Mouse (Mus musculus): Measurements from ENCODE around the gene Nrxn1.

The Nrxn1 gene

DNA sequence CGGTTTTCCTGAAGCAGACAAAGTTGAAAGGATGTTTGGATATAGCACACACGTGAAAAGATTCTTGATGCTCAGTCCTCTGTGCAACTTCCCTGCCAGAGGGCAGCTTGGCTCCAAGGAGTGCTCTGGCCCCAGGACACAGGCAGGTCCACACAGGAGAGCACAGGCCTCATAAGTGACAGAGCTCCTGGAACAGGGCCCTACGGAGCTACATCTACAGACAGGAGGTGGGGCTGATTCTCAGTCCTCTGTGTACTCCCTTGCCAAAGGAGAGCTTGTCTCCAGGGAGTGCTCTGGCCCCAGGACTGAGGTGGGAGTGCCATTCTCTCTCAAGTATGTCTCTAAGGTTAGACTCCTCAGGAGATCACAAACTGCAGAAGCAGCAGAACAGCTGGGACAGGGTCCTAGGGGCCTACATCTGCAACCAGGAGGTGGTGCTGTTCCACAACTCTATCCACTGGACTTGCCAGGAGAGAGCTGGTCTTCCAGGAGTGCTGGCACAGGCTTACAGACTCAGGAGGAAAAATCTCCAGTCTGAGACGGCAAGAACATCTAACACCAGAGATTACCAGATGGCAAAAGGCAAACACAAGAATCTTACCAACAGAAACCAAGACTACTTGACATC is 129.9 kb downstream of the Nrxn1 start:
- no peak for DNase-seq

DNA sequence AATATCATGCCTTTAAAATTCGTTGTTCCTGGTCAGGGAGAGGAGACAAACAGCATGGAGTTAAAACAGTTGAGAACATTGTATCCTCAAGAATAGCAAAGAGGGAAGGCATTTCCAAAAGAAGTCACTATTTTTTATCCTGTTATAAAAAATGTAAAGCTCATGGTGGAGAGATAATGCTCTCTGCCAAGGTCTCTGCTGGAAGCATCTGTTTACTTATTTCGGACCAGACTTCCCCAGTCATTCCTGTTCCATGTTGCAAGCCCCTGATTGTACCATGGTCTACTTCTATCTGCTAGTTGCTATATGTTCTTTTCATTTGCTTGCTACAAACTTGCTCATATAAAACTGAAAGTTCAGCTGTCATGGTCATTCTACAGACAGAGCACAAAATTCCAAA is 137.7 kb downstream of the Nrxn1 start:
- DNase-seq = no peak

GRCm38 (mm10) chr17:90934929-90935328 is 157.9 kb downstream of the Nrxn1 start:
- DNase-seq = no peak

DNA sequence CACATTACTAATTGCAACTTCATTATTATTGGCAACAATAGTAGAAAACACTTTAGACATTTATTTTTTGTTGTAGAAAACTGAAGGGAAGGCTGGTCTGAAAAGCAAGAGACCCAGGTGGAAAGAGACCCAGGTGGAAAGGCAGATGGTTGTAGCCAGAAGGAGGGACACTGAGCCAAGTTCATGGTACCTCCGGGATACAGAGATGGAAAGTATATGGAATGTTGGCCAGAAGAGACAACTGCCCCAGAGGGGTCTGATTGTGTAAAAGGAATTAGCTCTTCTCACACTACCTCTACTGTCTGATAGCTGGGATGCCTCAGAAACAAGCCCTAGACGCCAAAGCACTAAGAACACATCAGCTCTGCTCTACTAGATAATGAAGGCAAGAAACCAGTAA is 179.6 kb downstream of the Nrxn1 start:
- DNase-seq = no peak

DNA sequence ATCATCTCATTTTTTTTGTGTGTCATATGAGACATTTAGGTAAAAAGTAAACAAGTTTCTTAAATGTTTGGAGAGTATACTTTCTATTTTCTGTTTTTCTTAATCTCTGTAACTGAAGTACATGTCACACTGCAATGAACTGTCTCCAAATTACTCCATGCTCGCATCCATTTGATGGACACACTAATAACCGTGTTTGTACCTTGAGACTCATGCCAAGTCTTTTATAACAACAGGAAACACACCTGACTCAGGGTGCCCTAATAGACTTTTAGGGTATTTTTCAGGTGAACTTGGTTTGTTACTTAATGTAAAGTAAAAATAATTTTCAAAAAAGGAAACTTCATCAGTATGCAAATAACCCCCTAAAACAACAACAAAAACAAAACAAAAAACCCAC is 180.1 kb downstream of the Nrxn1 start:
- no peak for DNase-seq

DNA sequence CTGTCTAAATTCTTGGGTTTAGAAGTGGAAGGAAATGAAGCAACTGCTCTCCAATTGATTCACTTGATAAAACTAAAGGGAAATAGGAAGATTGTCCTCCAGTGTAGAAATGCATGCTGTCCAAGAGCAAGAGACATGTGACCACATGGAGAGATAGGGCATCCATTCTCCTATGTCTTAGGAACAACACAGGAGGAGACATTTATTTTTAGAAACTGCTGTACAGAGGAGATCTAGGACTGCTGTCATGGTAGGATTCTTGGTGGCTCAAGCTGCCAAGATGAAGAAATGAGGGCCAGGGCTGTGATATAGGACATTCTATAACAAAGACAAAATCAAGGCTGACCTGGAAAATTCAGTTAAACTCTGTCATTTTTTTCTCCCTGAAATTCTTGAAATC is 180.5 kb downstream of the Nrxn1 start:
- no peak for DNase-seq

DNA sequence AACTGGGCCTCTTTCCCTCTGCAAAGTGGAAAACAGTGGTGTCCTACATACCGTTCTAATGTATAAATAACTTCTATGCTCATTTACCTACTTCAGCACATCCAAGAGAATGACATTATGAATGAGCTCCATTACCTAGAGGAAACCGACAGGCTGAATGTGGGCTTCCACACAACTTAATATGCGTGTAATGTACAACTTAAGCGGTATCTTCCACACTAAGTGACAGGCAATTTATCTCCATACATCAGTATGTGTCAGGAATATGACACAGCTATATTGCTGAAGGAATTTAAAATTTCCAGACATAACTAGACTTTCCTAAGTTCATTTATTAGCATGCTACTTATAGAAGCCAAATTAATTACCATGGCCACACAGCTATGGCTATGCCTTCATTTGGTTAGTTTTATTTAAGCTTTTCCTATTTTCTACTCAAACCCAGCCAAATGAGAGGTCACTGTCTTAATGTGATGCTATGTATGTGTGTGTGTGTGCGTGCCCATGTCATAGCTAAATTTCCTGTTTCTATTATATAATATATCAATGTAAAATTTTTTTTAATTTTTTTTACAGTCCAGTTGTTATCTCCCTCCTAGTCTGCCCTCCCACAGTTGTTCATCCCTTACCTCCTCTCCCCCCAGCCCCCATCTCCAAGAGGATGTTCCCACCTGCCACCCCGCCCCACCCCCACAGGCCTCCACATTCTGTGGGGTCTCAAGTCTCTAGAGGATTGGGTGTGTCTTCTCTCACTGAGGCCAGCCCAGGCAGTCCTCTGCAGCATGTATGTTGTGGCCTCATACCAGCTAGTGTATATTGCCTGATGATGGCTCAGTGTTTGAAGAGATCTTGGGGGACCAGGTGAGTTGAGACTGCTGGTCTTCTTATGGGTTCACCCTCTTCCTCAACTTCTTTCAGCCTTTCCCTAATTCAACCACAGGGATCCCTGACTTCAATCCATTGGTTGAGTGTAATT is 186.5 kb downstream of the Nrxn1 start:
- DNase-seq = no peak

DNA sequence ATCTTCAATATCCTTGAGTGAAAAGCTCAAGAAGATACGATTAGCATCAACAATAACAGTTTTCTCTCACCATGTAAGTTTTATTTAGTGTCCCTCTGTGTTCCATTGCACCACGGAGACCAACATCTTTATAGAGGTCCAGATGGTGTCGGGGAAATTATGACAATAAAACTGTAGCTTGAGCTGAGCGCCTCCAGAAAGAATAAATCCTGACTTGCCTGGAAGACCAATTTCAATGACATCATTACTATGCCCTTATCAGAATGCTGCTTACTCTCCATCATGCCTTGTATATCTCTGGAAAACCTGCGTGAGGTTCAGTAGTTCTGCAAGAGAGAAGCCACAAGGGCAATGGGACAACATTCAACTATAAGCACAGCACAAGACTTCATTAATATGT is 187.7 kb downstream of the Nrxn1 start:
- DNase-seq = no peak

GRCm38 (mm10) chr17:90892327-90893259 is 200.3 kb downstream of the Nrxn1 start:
- DNase-seq = no peak

DNA sequence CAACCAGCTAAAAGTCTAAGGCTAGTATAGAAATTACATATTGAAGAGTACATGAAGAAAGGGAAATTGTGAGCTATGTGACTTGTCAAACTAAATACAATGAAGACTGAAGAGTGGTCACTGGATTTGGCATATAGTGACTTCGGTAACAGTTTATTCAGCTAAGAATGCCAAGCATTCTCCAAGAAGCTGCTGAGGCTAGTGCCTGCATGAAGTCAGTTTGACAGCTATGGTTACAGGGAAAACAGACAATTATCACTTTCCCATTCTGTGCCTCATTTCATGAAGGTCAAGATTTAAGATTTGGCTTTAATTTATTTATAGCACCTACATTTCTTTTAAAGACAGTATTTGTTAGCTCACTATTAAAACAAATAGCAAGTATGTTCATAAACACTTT is 201.2 kb downstream of the Nrxn1 start:
- DNase-seq = no peak

GRCm38 (mm10) chr17:90857225-90857624 is 235.6 kb downstream of the Nrxn1 start:
- no peak for DNase-seq

- DNase-seq = no peak
Measured at GRCm38 (mm10) chr17:90843876-90844275, 249.0 kb downstream of the Nrxn1 start.

DNA sequence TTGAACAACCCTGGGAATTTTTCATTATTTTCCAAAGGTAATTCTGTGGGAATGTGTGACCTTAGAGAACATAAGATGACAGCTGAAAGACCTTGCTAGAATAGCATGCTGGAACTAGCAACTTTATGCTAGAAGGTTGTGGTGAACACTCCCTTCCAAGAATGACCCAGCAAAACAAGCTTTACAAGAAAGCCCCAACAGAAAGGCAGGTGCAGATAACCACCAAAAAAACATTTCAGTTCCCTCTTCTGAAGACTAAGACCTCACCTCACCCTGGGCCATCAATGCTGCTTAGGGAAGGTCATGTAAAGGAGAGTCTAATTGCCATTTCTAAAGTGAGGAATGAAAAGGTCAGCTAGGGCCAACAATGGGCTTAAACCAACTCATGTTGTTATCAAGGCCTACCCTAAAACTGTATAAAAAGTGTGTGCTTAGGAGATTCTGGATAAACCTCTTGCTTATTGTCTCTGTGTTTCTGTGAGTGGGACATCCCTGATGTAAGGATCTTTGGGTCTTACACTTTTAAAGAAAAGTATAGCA is 249.7 kb downstream of the Nrxn1 start:
- no peak for DNase-seq

DNA sequence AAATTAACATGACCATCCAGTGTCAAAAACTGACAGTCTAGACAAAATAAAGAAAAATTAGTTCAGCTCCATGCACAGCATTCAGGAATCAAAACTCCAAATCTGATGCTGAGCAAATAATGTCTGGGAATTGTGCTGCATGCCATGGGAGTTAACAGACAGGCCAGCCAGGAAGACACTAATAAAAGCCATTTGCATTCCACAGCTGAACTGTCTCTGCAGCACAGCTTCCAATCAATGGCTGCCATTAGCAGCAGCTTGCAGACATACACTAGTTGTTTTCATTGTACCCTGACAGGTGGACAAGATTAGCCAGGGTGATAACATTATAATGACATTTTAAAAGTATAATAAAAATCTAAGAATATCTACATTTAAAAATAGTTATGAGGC is 255.9 kb downstream of the Nrxn1 start:
- DNase-seq = no peak

GRCm38 (mm10) chr17:90836154-90837021 is 256.5 kb downstream of the Nrxn1 start:
- DNase-seq = no peak

DNA sequence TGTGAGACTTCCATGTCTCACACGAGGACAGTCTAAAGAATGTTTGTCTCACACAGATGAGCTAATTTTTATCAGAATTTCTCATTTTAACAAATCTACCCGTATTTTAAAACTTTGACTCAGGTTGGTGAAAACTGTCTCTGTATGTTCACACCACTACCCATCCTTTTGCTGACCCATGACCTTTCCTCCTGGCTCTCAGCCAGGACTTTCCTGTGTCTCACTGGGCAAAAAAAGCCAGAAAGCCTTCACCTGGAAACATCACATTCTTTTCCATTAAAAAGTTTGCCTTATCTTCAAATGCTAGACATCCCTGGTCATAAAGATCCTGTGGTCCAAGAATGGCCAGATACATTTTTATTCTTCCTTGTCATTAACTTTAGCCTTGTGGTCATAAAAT is 274.5 kb downstream of the Nrxn1 start:
- peak in 1 of 2 experiments; percentile 21 for DNase-seq

DNA sequence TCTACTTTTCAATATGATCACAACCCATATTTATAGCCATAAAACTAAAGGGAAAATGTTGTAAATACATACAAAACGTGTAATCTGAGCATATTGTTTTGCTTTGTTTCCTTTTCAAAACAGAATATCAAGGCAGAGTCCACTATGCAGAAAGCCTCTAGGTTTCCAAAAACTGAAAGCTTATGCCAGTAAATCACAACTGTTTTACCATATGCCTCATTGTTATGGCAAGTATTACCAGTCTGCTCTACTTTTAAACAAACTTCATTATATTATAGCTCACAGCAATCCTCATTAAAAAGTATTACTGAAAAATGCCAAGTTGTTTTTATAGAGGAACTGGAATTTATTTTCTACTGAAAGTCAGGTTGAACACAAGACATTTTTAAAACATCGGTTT is 275.0 kb downstream of the Nrxn1 start:
- DNase-seq = no peak

DNA sequence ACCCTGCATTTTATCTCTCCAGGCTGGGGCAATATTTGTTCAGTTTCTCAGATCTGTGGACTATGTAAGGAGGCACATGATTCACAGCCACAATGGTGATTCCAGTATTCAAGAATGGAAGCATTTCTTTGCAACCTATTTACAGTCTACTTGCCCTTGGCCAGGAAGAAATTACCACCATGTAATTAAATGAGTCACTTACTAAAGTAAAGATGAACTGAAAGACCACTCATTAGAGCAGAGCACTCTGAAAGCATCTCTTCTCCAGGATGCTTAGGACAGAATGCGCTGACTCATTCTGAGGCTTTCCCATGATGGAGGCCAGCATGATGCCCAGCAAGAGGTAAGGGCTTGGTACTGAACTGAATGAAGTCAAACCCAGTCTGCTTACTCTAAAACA is 277.6 kb downstream of the Nrxn1 start:
- DNase-seq = no peak

DNA sequence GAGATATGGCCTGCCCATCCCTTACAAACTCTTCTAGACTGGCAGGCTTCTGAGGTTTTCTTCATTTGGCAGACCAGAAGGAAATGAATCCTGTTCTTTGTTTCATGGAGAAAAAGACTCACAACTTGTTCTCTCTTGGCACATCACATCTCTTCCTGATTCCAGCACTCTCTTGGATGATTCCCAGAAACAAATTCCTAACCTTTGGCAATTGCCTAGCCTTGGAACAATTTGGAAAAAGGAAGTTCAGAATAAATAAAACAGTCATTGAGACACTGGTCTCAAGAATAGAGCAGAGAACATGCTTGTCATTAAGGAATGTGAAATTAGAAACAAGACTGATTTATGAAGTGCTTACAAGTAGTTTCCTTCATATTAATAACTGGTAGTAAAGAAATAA is 279.1 kb downstream of the Nrxn1 start:
- no peak for DNase-seq

GRCm38 (mm10) chr17:90812485-90812884 is 280.4 kb downstream of the Nrxn1 start:
- no peak for DNase-seq

DNA sequence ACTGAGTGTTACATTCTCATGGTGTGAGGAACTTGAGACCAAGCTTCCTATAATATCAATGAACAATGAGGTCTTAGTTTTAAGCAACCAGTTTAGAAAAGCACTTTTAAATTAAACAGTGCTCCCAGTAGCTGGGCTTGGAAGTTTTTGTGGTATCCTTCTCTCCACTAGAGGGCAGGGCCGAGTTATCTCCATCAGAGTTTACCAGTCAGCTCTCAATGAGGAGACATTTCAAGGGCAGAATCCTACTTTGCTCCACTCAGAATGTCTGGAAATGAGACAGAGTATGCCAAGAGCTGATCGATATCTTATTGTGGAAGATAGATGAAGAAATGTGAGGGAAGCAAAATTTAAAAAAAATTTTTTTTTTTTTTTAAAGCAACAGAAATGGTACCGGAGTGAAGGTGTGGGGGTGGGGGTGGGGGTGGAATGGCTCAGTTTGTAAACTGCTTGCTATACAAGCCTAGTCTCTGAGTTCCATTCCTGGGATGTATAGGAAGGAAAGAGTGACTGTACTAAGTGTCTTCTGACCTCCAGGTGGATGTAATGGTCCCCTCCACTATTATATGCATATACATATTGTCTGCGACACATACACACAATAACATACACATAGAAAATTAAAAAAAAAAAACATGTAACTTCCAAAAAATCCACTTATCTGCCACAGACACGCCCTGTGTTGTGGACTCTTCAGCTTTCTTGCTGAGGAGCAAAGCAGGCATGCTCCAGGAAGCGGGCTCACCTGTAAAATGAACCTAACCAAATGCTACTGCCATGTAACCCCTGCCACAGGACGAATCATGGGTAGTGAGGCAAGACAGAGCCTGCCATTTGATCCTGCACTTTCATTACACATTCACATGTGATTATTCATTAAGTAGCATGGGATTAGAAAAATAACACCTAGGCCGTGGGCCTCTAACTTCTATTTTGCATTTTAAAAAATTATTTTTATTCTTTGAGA is 283.4 kb downstream of the Nrxn1 start:
- DNase-seq = peak; percentile 43 to 77
